Mouse (Mus musculus) stomach, embryonic 16.5 days (tissue): Measurements from ENCODE around the gene Pla2g2d. TPM values are rescaled to one million over a fixed set of nuclear protein-coding genes. Genes with fewer than 3 reads are reported as not detected.
"Not testable (repeated sequence)": the region's sequence is repeated elsewhere in the genome, so short reads cannot be mapped to it uniquely, and the experiment has no call there.

Experiments
- ATAC-seq: fragments of 200-750 bp; cut with Nextera tagmentation; 2 replicates; pipeline ENCODE4 v1.8.0; 2017; ENCODE audit warnings: moderate number of reproducible peaks, moderate TSS enrichment; ENCODE audit not compliant: insufficient read depth, low FRiP score
- H3K27ac ChIP-seq: fragments of 300-500 bp; sonication (generic); 2 replicates; pipeline ENCODE4 v1.5.1; 2014; ENCODE audit warnings: low read length
- H3K27me3 ChIP-seq: fragments of 300-500 bp; sonication (generic); 2 replicates; pipeline ENCODE4 v1.6.1; 2014; ENCODE audit warnings: low read length, control low read depth, mixed read lengths; ENCODE audit not compliant: control insufficient read depth, insufficient read depth
- H3K36me3 ChIP-seq: fragments of 300-500 bp; sonication (generic); 2 replicates; pipeline ENCODE4 v1.6.1; 2014; ENCODE audit warnings: low read length; ENCODE audit not compliant: control insufficient read depth, insufficient read depth
- H3K4me1 ChIP-seq: fragments of 300-500 bp; sonication (generic); 2 replicates; pipeline ENCODE4 v1.6.1; 2014; ENCODE audit warnings: low read length, control low read depth, mixed read lengths; ENCODE audit not compliant: control insufficient read depth, insufficient read depth
- H3K4me2 ChIP-seq: fragments of 300-500 bp; sonication (generic); 2 replicates; pipeline ENCODE4 v1.6.1; 2014; ENCODE audit warnings: low read depth, low read length, mixed read lengths
- H3K4me3 ChIP-seq: fragments of 300-500 bp; sonication (generic); replicated peaks from 2 replicates; pipeline ENCODE4 v1.5.1; 2014; ENCODE audit warnings: mild to moderate bottlenecking, low read length
- H3K9ac ChIP-seq: fragments of 300-500 bp; sonication (generic); 2 replicates; pipeline ENCODE4 v1.6.1; 2014; ENCODE audit warnings: low read length
- H3K9me3 ChIP-seq: fragments of 300-500 bp; sonication (generic); replicated peaks from 2 replicates; pipeline ENCODE4 v1.6.1; 2016; ENCODE audit warnings: low read length, control low read depth; ENCODE audit not compliant: control insufficient read depth
- WGBS: fragments of 180-500 bp; shearing (Covaris S2); extraction: QIAGEN DNeasy Blood & Tissue Kit; methylation state at CpG from one replicate; pipeline ENCODE4 v1.1.7; 2014; 5-methylcytosine and 5-hydroxymethylcytosine counted together
- polyA plus RNA-seq: library from polyadenylated mRNA; unstranded; fragments of >200 nt; fragmentation: Nextera tagmentation; extraction: Ambion mirVana; gene quantifications from 2 replicates; pipeline ENCODE4 v1.2.1, GENCODE M21; 2015

The Pla2g2d gene
- polyA plus RNA-seq, 1 experiment from 2014 or later, result 0.61 TPM

GRCm38 (mm10) chr4:138806160-138806559 lies 30.6 kb downstream of the Pla2g2d start:
- no peak for ATAC-seq
- 80% methylated on average over 8 of the region's 8 CpGs for WGBS
- H3K4me1 ChIP-seq, result no peaks in the 10 kb centered on the region

GRCm38 (mm10) chr4:138806920-138807541 lies 31.5 kb downstream of the Pla2g2d start:
- no peak overlapping the region for H3K9ac ChIP-seq
- H3K4me1 ChIP-seq, result no peaks in the 10 kb centered on the region
- H3K4me3 ChIP-seq, result no peak overlapping the region
- no peaks in the 10 kb centered on the region for H3K36me3 ChIP-seq
- no peak overlapping the region for H3K27ac ChIP-seq
- no peaks in the 10 kb centered on the region for H3K9me3 ChIP-seq
- no peak; the same call in 1 of the 2 replicates for ATAC-seq
- 40% methylated on average over 7 of the region's 7 CpGs for WGBS
- no peak overlapping the region for H3K4me2 ChIP-seq
- no peaks in the 10 kb centered on the region for H3K27me3 ChIP-seq

More at GRCm38 (mm10) chr4:138806160-138806559, 30.6 kb downstream of the Pla2g2d start:
- Histone ChIP-seq H3K9me3 (no peaks in the 10 kb centered on the region), H3K4me2 (no peak overlapping the region), H3K9ac (no peak overlapping the region), H3K27ac (no peak overlapping the region), H3K36me3 (no peaks in the 10 kb centered on the region), H3K27me3 (no peaks in the 10 kb centered on the region), H3K4me3 (no peak overlapping the region)

- ATAC-seq, result no peak
- Histone ChIP-seq H3K4me3 (no peak overlapping the region), H3K27ac (no peak overlapping the region), H3K9ac (no peak overlapping the region), H3K4me2 (no peak overlapping the region), H3K27me3 (no peaks in the 10 kb centered on the region), H3K9me3 (no peaks in the 10 kb centered on the region), H3K4me1 (no peaks in the 10 kb centered on the region), H3K36me3 (no peaks in the 10 kb centered on the region)
- 71% methylated on average over 9 of the region's 9 CpGs for WGBS
Observed at GRCm38 (mm10) chr4:138816166-138816565, 40.6 kb downstream of the Pla2g2d start.

DNA sequence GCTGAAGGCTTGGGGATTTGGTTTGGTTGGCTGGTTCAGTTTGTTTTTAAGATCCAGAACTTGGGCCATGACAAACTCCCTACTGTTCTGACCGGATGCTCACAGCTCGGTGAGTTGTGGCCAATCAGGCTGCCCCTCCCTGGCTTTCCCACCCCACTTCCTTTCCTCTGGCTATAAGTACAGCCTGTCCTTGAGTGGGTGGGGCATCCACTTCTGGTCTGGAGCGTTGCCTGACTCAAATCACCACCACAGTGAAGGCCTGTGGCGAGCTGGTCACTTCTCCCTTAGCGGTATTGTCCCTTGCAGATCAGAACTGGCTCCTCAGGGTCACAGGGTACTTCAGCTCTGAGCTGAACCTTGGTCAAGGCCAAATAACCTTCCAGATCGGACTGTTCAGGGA lies 42.2 kb downstream of the Pla2g2d start:
- Histone ChIP-seq H3K36me3 (no peaks in the 10 kb centered on the region), H3K4me2 (no peak overlapping the region), H3K27ac (no peak overlapping the region), H3K9ac (no peak overlapping the region), H3K9me3 (no peaks in the 10 kb centered on the region), H3K4me1 (no peaks in the 10 kb centered on the region), H3K4me3 (no peak overlapping the region), H3K27me3 (no peaks in the 10 kb centered on the region)
- ATAC-seq, result no peak
- WGBS, result 71% methylated on average over 6 of the region's 6 CpGs

DNA sequence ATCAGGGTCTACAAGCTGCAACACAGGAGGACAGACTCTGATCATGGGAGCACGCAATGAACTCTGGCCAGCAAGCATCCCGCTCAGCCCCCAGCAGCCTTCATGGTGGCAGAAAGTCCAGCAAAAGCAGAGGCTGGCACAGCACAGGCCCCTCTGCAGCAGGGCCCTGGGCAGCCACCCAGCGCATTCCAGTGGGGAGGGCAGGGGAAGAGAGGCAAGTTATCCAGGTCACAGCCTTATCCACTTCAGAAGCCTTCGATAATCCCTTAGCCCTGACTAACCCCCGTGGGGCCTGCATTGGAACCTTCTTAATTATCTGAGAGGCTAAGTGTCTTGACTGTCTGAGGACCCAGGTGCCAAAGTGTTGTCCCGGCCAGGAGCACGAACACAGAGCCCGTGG lies 43.6 kb downstream of the Pla2g2d start:
- H3K4me2 ChIP-seq, result no peak overlapping the region
- no peak overlapping the region for H3K9ac ChIP-seq
- 0 out of 2 replicates have a peak, but pooled peaks have one; percentile 47 for ATAC-seq
- H3K27ac ChIP-seq, result no peak overlapping the region
- no peak overlapping the region for H3K4me3 ChIP-seq
- no peaks in the 10 kb centered on the region for H3K9me3 ChIP-seq
- no peaks in the 10 kb centered on the region for H3K27me3 ChIP-seq
- H3K36me3 ChIP-seq, result no peaks in the 10 kb centered on the region
- H3K4me1 ChIP-seq, result no peaks in the 10 kb centered on the region
- 43% methylated on average over 8 of the region's 8 CpGs for WGBS

GRCm38 (mm10) chr4:138821036-138821435 lies 45.5 kb downstream of the Pla2g2d start:
- Histone ChIP-seq H3K27ac (no peak overlapping the region), H3K4me2 (no peak overlapping the region), H3K4me1 (peaks cover 3% of the 10 kb centered on the region; the same call in 1 of the 2 replicates), H3K4me3 (no peak overlapping the region), H3K36me3 (no peaks in the 10 kb centered on the region), H3K27me3 (no peaks in the 10 kb centered on the region), H3K9ac (no peak overlapping the region), H3K9me3 (no peaks in the 10 kb centered on the region)
- WGBS, result 76% methylated on average over 2 of the region's 2 CpGs
- ATAC-seq, result no peak

DNA sequence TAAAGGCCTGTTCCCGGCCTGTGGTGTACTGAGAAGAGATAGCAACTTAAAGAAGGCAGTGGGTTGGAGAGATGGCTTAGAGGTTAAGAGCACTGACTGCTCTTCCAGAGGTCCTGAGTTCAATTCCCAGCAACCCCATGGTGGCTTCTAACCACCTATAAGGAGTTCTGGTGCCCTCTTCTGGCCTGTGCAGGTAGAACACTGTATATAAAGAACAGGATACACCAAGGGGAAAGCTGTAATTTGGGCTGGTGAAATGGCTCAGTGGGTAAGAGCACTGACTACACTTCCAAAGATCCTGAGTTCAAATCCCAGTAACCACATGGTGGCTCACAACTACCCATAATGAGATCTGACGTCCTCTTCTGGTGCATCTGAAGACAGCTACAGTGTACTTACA lies 48.6 kb downstream of the Pla2g2d start:
- not testable (repeated sequence) for H3K9me3 ChIP-seq, ATAC-seq, H3K36me3 ChIP-seq, H3K4me3 ChIP-seq, H3K27ac ChIP-seq, H3K4me2 ChIP-seq, H3K9ac ChIP-seq, H3K27me3 ChIP-seq
- peaks cover 11% of the 10 kb centered on the region; the same call in 1 of the 2 replicates for H3K4me1 ChIP-seq
- WGBS, result 84% methylated on average over 2 of the region's 2 CpGs

GRCm38 (mm10) chr4:138824660-138825059 lies 49.1 kb downstream of the Pla2g2d start:
- no peak for ATAC-seq
- WGBS, result 86% methylated on average over 2 of the region's 2 CpGs

DNA sequence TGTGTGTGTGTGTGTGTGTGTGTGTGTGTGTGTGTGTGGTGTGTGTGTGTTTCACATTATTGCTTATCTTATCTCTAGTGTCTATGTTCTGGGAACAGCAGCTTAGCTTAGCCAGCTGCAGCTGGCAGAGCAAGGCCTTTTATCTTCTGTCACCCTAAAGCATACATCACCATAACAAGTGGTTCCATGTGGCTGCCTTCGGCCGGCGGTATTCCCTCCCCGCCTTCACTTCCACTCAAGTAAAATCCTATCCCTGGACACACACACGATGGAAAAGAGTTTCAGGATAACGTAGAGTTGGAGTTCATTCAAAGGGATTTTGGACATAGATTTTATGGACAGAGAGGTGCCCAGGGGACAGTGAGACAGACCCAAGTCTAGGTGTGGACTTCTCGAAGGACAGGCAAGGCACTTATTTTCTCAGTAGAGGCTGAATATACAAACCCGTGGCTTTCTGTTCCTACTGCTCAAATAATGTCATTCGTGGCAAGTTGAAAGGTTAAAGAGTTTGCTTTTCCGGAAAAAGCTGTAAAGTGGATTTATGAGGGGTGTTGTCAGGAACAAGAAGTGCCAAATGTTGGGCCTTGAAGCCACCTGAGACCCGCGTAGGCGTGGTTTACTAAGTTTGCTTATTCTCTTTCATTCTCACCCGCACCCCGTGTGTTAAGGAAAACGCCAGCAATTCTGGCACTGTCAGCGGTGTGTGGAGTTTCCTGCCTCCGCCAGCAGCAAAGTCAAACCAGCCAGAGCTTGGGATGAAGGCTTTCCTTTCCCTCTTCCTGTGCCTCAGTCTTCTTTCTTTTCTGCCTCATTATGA lies 50.4 kb downstream of the Pla2g2d start:
- peak; percentile 58; the same call in 1 of the 2 replicates for ATAC-seq

More at GRCm38 (mm10) chr4:138824660-138825059, 49.1 kb downstream of the Pla2g2d start:
- Histone ChIP-seq H3K9ac (no peak overlapping the region), H3K36me3 (no peaks in the 10 kb centered on the region), H3K27ac (no peak overlapping the region), H3K9me3 (no peaks in the 10 kb centered on the region), H3K4me3 (no peak overlapping the region), H3K27me3 (no peaks in the 10 kb centered on the region), H3K4me1 (peaks cover 12% of the 10 kb centered on the region; the same call in 1 of the 2 replicates), H3K4me2 (no peak overlapping the region)

More for the DNA sequence above, 50.4 kb downstream of the Pla2g2d start:
- Histone ChIP-seq H3K9ac (0 out of 2 replicates have a peak overlapping the region, but pooled peaks have one; percentile 7), H3K9me3 (no peaks in the 10 kb centered on the region), H3K27ac (peak overlapping the region; percentile 31; the same call in 1 of the 2 replicates), H3K27me3 (no peaks in the 10 kb centered on the region), H3K36me3 (no peaks in the 10 kb centered on the region), H3K4me1 (peaks cover 18% of the 10 kb centered on the region), H3K4me3 (no peak overlapping the region; the same call in 1 of the 2 replicates), H3K4me2 (peak overlapping the region; percentile 14; the same call in 1 of the 2 replicates)
- 11% methylated on average over 18 of the region's 18 CpGs for WGBS
